Mouse (Mus musculus) myocyte (in vitro differentiated cells): ENCODE results near the gene Letm1. TPM values are rescaled to one million over a fixed set of nuclear protein-coding genes. Genes with fewer than 3 reads are reported as not detected.

Experiments
- H3K27me3 ChIP-seq: one replicate; pipeline ENCODE4 v1.6.1; 2011; ENCODE audit not compliant: control insufficient read depth, insufficient read depth, insufficient read length
- H3K36me3 ChIP-seq: one replicate; pipeline ENCODE4 v1.6.1; 2011; ENCODE audit not compliant: control insufficient read depth, insufficient read depth
- H3K4me2 ChIP-seq: one replicate; pipeline ENCODE4 v1.6.1; 2011; ENCODE audit warnings: low read depth, control low read depth
- H3K4me3 ChIP-seq: one replicate; pipeline ENCODE4 v1.5.1; 2011; ENCODE audit warnings: mild to moderate bottlenecking, control low read depth, moderate library complexity
- H3K79me2 ChIP-seq: one replicate; pipeline ENCODE4 v1.6.1; 2011; ENCODE audit not compliant: control insufficient read depth, insufficient read depth
- H3ac ChIP-seq: one replicate; pipeline ENCODE4 v1.6.1; 2011; ENCODE audit not compliant: control insufficient read depth, insufficient read length
- CEBPB ChIP-seq: IDR thresholded peaks from 2 replicates; pipeline ENCODE4 v1.6.1; 2011; ENCODE audit warnings: mild to moderate bottlenecking, moderate library complexity; ENCODE audit not compliant: poor library complexity, insufficient read depth, severe bottlenecking
- E2F4 ChIP-seq: IDR thresholded peaks from one replicate; pipeline ENCODE4 v1.6.1; 2011; ENCODE audit warnings: mild to moderate bottlenecking, control low read depth, moderate library complexity; ENCODE audit not compliant: insufficient read depth
- MAX ChIP-seq: IDR thresholded peaks from one replicate; pipeline ENCODE4 v1.6.1; 2011; ENCODE audit warnings: low read depth, mild to moderate bottlenecking, control low read depth
- MYOD1 ChIP-seq, 3 experiments: IDR thresholded peaks; one replicate each; pipeline ENCODE4 v1.6.1; 2011; ENCODE audit warnings: control low read depth in 2 of 3, low read depth in 2 of 3, mild to moderate bottlenecking in 2 of 3, moderate library complexity in 1 of 3; ENCODE audit not compliant: insufficient read length in 2 of 3, control insufficient read depth in 1 of 3
- MYOG ChIP-seq, 3 experiments: IDR thresholded peaks; one replicate each; pipeline ENCODE4 v1.6.1; 2011; ENCODE audit warnings: control low read depth in 2 of 3, low read depth in 2 of 3, mild to moderate bottlenecking in 2 of 3; ENCODE audit not compliant: insufficient read length in 2 of 3, control insufficient read depth in 1 of 3, insufficient read depth in 1 of 3
- POLR2A ChIP-seq: IDR thresholded peaks from one replicate; pipeline ENCODE4 v1.6.1; 2011; ENCODE audit warnings: low read depth, mild to moderate bottlenecking, control low read depth, moderate library complexity; ENCODE audit not compliant: insufficient read length
- POLR2AphosphoS2 ChIP-seq: IDR thresholded peaks from one replicate; pipeline ENCODE4 v1.6.1; 2011; ENCODE audit warnings: low read depth, control low read depth; ENCODE audit not compliant: insufficient read length
- REST ChIP-seq: IDR thresholded peaks from one replicate; pipeline ENCODE4 v1.6.1; 2011; ENCODE audit warnings: mild to moderate bottlenecking, control low read depth, moderate library complexity; ENCODE audit not compliant: insufficient read depth, insufficient read length
- SRF ChIP-seq: IDR thresholded peaks from one replicate; pipeline ENCODE4 v1.6.1; 2011; ENCODE audit warnings: low read depth; ENCODE audit not compliant: control insufficient read depth, insufficient read length
- TCF12 ChIP-seq: IDR thresholded peaks from one replicate; pipeline ENCODE4 v1.6.1; 2011; ENCODE audit warnings: mild to moderate bottlenecking, control low read depth; ENCODE audit not compliant: poor library complexity, insufficient read depth, severe bottlenecking
- TCF3 ChIP-seq: IDR thresholded peaks from one replicate; pipeline ENCODE4 v1.6.1; 2011; ENCODE audit warnings: low read depth, control low read depth; ENCODE audit not compliant: insufficient read length
- USF1 ChIP-seq: IDR thresholded peaks from one replicate; pipeline ENCODE4 v1.6.1; 2011; ENCODE audit warnings: low read depth, mild to moderate bottlenecking, control low read depth, moderate library complexity
- polyA plus RNA-seq: library from polyadenylated mRNA; unstranded; fragments of >200 nt; fragmentation: generic; extraction: Trizol; gene quantifications from one replicate; pipeline ENCODE4 v1.2.1, GENCODE M21; 2012; ENCODE audit warnings: missing spikeins

Gene Letm1
- polyA plus RNA-seq, 1 experiment: 29.2 TPM

GRCm38 (mm10) chr5:33811519-33811918 is 28.9 kb upstream of the Letm1 start:
- H3ac ChIP-seq: no peak overlapping the region
- H3K36me3 ChIP-seq: no peaks in the 10 kb centered on the region
- no peak overlapping the region for H3K4me3 ChIP-seq
- H3K4me2 ChIP-seq: no peak overlapping the region
- TF ChIP-seq MYOD1 (IDR thresholded peaks at IDR 0.05; ENCODE audit: control insufficient read depth in 1 of 3, insufficient read length in 2 of 3, low read depth in 2 of 3): no peak
- TF ChIP-seq E2F4: no peak
- TF ChIP-seq POLR2AphosphoS2: no peak
- TF ChIP-seq CEBPB: no peak
- no peak for TF ChIP-seq REST
- TF ChIP-seq SRF: no peak
- no peak for TF ChIP-seq MYOG (IDR thresholded peaks at IDR 0.05; ENCODE audit: control insufficient read depth in 1 of 3, insufficient read depth in 1 of 3, insufficient read length in 2 of 3, low read depth in 2 of 3)
- H3K79me2 ChIP-seq: no peaks in the 10 kb centered on the region
- no peaks in the 10 kb centered on the region for H3K27me3 ChIP-seq

GRCm38 (mm10) chr5:33803337-33803736 is 20.7 kb upstream of the Letm1 start:
- H3K4me2 ChIP-seq: no peak overlapping the region
- no peaks in the 10 kb centered on the region for H3K36me3 ChIP-seq
- TF ChIP-seq TCF12 (no peak), MYOD1 (IDR thresholded peaks at IDR 0.05; ENCODE audit: control insufficient read depth in 1 of 3, insufficient read length in 2 of 3, low read depth in 2 of 3) (no peak), MAX (no peak), REST (no peak), SRF (no peak), MYOG (IDR thresholded peaks at IDR 0.05; ENCODE audit: control insufficient read depth in 1 of 3, insufficient read depth in 1 of 3, insufficient read length in 2 of 3, low read depth in 2 of 3) (no peak), E2F4 (no peak), CEBPB (no peak), POLR2AphosphoS2 (no peak), POLR2A (no peak), USF1 (no peak), TCF3 (no peak)
- H3K79me2 ChIP-seq: no peaks in the 10 kb centered on the region
- H3ac ChIP-seq: no peak overlapping the region
- H3K4me3 ChIP-seq: no peak overlapping the region
- no peaks in the 10 kb centered on the region for H3K27me3 ChIP-seq

GRCm38 (mm10) chr5:33791912-33792643 is 9.5 kb upstream of the Letm1 start:
- Histone ChIP-seq H3K4me3 (no peak overlapping the region), H3K79me2 (no peaks in the 10 kb centered on the region), H3K36me3 (no peaks in the 10 kb centered on the region), H3K27me3 (peaks cover 26% of the 10 kb centered on the region), H3K4me2 (no peak overlapping the region), H3ac (no peak overlapping the region)
- TF ChIP-seq MYOG (IDR thresholded peaks at IDR 0.05; ENCODE audit: control insufficient read depth in 1 of 3, insufficient read depth in 1 of 3, insufficient read length in 2 of 3, low read depth in 2 of 3) (no peak), POLR2AphosphoS2 (no peak), E2F4 (no peak), POLR2A (no peak), SRF (no peak), USF1 (no peak), MYOD1 (IDR thresholded peaks at IDR 0.05; ENCODE audit: control insufficient read depth in 1 of 3, insufficient read length in 2 of 3, low read depth in 2 of 3) (no peak), TCF12 (no peak), REST (no peak), MAX (no peak), CEBPB (no peak), TCF3 (no peak)

GRCm38 (mm10) chr5:33782999-33783390 is 378 bp upstream of the Letm1 start:
- Histone ChIP-seq H3K4me3 (peak overlapping the region; percentile 44), H3K36me3 (no peaks in the 10 kb centered on the region), H3K4me2 (peak overlapping the region; percentile 92), H3ac (peak overlapping the region; percentile 67), H3K27me3 (no peaks in the 10 kb centered on the region), H3K79me2 (peaks cover 9% of the 10 kb centered on the region)
- TF ChIP-seq MAX: no peak
- TF ChIP-seq CEBPB: no peak
- no peak for TF ChIP-seq REST
- TF ChIP-seq SRF: no peak
- TF ChIP-seq USF1: no peak
- TF ChIP-seq POLR2AphosphoS2: no peak
- no peak for TF ChIP-seq MYOG (IDR thresholded peaks at IDR 0.05; ENCODE audit: control insufficient read depth in 1 of 3, insufficient read depth in 1 of 3, insufficient read length in 2 of 3, low read depth in 2 of 3)
- no peak for TF ChIP-seq MYOD1 (IDR thresholded peaks at IDR 0.05; ENCODE audit: control insufficient read depth in 1 of 3, insufficient read length in 2 of 3, low read depth in 2 of 3)
- TF ChIP-seq E2F4: no peak
- TF ChIP-seq TCF3: no peak
- no peak for TF ChIP-seq POLR2A
- no peak for TF ChIP-seq TCF12
